Mouse (Mus musculus): ENCODE data around the gene Pmm2. TPM values are rescaled to one million over a fixed set of nuclear protein-coding genes. Genes with fewer than 3 reads are reported as not detected.

Pmm2 gene
- total and polyA plus RNA-seq, 2 experiments from 2014 or later: 24.6 to 27.8 TPM

GRCm38 (mm10) chr16:8699556-8699955 lies 62.1 kb downstream of the Pmm2 start:
- 87% methylated on average over 8 of the region's 8 CpGs for WGBS
- TF ChIP-seq CTCF (IDR thresholded peaks at IDR 0.05): no peak

DNA sequence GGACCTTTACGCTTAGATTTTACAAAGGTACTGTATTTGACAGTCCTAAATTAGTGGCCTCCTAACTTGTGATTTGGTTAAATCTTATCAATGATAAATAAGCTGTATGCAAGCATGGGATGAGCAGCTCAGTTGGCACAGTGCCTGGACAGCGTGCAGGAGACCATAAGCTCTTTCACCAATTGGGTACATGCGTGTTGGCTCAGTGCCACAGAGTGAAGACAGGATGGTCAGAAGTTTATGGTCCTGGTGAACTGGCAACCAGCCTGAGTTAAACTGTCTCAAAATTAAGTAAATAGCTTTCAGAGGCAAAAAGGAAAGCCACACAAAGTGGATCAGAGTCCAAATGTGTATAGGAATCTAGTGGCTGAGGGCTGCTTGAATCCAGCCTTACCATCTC lies 63.1 kb downstream of the Pmm2 start:
- 87% methylated on average over 3 of the region's 3 CpGs for WGBS
- no peak for ATAC-seq (ENCODE audit: low FRiP score)
- Histone ChIP-seq H3K27me3 (ENCODE audit: insufficient read depth, low read length) (no peaks in the 10 kb centered on the region), H3K4me1 (ENCODE audit: insufficient read depth, low read length) (no peaks in the 10 kb centered on the region), H3K4me3 (ENCODE audit: low read depth, low read length) (no peak overlapping the region), H3K9ac (replicated peaks; ENCODE audit: low read length, poor library complexity, severe bottlenecking) (no peak overlapping the region), H3K36me3 (ENCODE audit: insufficient read depth, low read length) (peaks cover 72% of the 10 kb centered on the region), H3K27ac (ENCODE audit: low read depth, low read length) (no peak overlapping the region), H3K4me2 (ENCODE audit: low read depth, low read length, poor library complexity, severe bottlenecking) (no peak overlapping the region), H3K9me3 (ENCODE audit: low read length) (no peaks in the 10 kb centered on the region)
- no peak for TF ChIP-seq CTCF (IDR thresholded peaks at IDR 0.05)
- peak; percentile 51 for DNase-seq (ENCODE audit: low spot score)

More at GRCm38 (mm10) chr16:8699556-8699955, 62.1 kb downstream of the Pmm2 start:
- no peak overlapping the region for H3K4me3 ChIP-seq (ENCODE audit: low read depth, low read length)
- peaks cover 78% of the 10 kb centered on the region for H3K36me3 ChIP-seq (ENCODE audit: insufficient read depth, low read length)
- no peaks in the 10 kb centered on the region for H3K9me3 ChIP-seq (ENCODE audit: low read length)
- no peak for ATAC-seq (ENCODE audit: low FRiP score)
- no peaks in the 10 kb centered on the region for H3K4me1 ChIP-seq (ENCODE audit: insufficient read depth, low read length)
- H3K4me2 ChIP-seq (ENCODE audit: low read depth, low read length, poor library complexity, severe bottlenecking): no peak overlapping the region
- no peaks in the 10 kb centered on the region for H3K27me3 ChIP-seq (ENCODE audit: insufficient read depth, low read length)
- no peak for DNase-seq (ENCODE audit: low spot score)
- no peak overlapping the region for H3K27ac ChIP-seq (ENCODE audit: low read depth, low read length)
- H3K9ac ChIP-seq (replicated peaks; ENCODE audit: low read length, poor library complexity, severe bottlenecking): no peak overlapping the region

GRCm38 (mm10) chr16:8711998-8712397 lies 74.5 kb downstream of the Pmm2 start:
- TF ChIP-seq CTCF (IDR thresholded peaks at IDR 0.05): peak; percentile 13; the same call in 1 of the 2 replicates

More at GRCm38 (mm10) chr16:8711998-8712397, 74.5 kb downstream of the Pmm2 start:
- DNase-seq (ENCODE audit: low spot score) (peak; percentile 19), ATAC-seq (ENCODE audit: low FRiP score) (no peak)
- H3K36me3 ChIP-seq (ENCODE audit: insufficient read depth, low read length): peaks cover 42% of the 10 kb centered on the region
- no peak overlapping the region for H3K9ac ChIP-seq (replicated peaks; ENCODE audit: low read length, poor library complexity, severe bottlenecking)
- no peaks in the 10 kb centered on the region for H3K27me3 ChIP-seq (ENCODE audit: insufficient read depth, low read length)
- H3K27ac ChIP-seq (ENCODE audit: low read depth, low read length): no peak overlapping the region
- no peak overlapping the region for H3K4me2 ChIP-seq (ENCODE audit: low read depth, low read length, poor library complexity, severe bottlenecking)
- 55% methylated on average over 9 of the region's 9 CpGs for WGBS
- no peak overlapping the region for H3K4me3 ChIP-seq (ENCODE audit: low read depth, low read length)
- H3K9me3 ChIP-seq (ENCODE audit: low read length): no peaks in the 10 kb centered on the region
- no peaks in the 10 kb centered on the region for H3K4me1 ChIP-seq (ENCODE audit: insufficient read depth, low read length)

Small RNA genes within 50 kb of the gene (microRNA-seq; reads per million reads assigned to microRNA genes)
- gene Gm22137 (ENCODE audit: borderline number of aligned reads): not detected

Other genes starting within 250 kb of the Pmm2 start
- gene Tmem114, start 212.5 kb upstream of the Pmm2 start, total RNA-seq (2014; rRNA removed): 0.60 and 0.76 TPM in 2 replicates
- 1.4 and 1.6 TPM in 2 replicates for gene Tmem114, start 212.5 kb upstream of the Pmm2 start, polyA plus RNA-seq (2015; fragmentation: Nextera tagmentation; extraction: Ambion mirVana)
- gene Mettl22, start 166.9 kb upstream of the Pmm2 start, total RNA-seq (2014; rRNA removed): 37.4 and 61.9 TPM in 2 replicates
- gene Mettl22, start 166.9 kb upstream of the Pmm2 start, polyA plus RNA-seq (2015; fragmentation: Nextera tagmentation; extraction: Ambion mirVana): 80.0 and 88.7 TPM in 2 replicates
- 117 and 137 TPM in 2 replicates for gene Abat, start 124.2 kb upstream of the Pmm2 start, total RNA-seq (2014; rRNA removed)
- 89.4 and 92.7 TPM in 2 replicates for gene Abat, start 124.2 kb upstream of the Pmm2 start, polyA plus RNA-seq (2015; fragmentation: Nextera tagmentation; extraction: Ambion mirVana)
- 18.6 and 22.1 TPM in 2 replicates for gene Tmem186, start within 50 bp of the Pmm2 start, total RNA-seq (2014; rRNA removed)
- 16.1 and 17.6 TPM in 2 replicates for gene Tmem186, start within 50 bp of the Pmm2 start, polyA plus RNA-seq (2015; fragmentation: Nextera tagmentation; extraction: Ambion mirVana)
- gene Carhsp1, start 34.5 kb downstream of the Pmm2 start, total RNA-seq (2014; rRNA removed): 117 and 124 TPM in 2 replicates
- 98.5 and 100 TPM in 2 replicates for gene Carhsp1, start 34.5 kb downstream of the Pmm2 start, polyA plus RNA-seq (2015; fragmentation: Nextera tagmentation; extraction: Ambion mirVana)
- gene Gm5767, start 43.1 kb downstream of the Pmm2 start, total RNA-seq (2014; rRNA removed): not detected in 2 replicates
- not detected in 2 replicates for gene Gm5767, start 43.1 kb downstream of the Pmm2 start, polyA plus RNA-seq (2015; fragmentation: Nextera tagmentation; extraction: Ambion mirVana)
- gene Usp7, start 154.6 kb downstream of the Pmm2 start, total RNA-seq (2014; rRNA removed): 116 and 129 TPM in 2 replicates
- 17.0 and 21.8 TPM in 2 replicates for gene Usp7, start 154.6 kb downstream of the Pmm2 start, polyA plus RNA-seq (2015; fragmentation: Nextera tagmentation; extraction: Ambion mirVana)
- gene 1810013L24Rik, start 192.4 kb downstream of the Pmm2 start, total RNA-seq (2014; rRNA removed): 64.0 and 73.2 TPM in 2 replicates
- gene 1810013L24Rik, start 192.4 kb downstream of the Pmm2 start, polyA plus RNA-seq (2015; fragmentation: Nextera tagmentation; extraction: Ambion mirVana): 12.0 and 13.6 TPM in 2 replicates

Data from midbrain, postnatal 0 days (tissue).